ENCODE assay signal across 8 mouse cellular contexts in the genomic region with DNA sequence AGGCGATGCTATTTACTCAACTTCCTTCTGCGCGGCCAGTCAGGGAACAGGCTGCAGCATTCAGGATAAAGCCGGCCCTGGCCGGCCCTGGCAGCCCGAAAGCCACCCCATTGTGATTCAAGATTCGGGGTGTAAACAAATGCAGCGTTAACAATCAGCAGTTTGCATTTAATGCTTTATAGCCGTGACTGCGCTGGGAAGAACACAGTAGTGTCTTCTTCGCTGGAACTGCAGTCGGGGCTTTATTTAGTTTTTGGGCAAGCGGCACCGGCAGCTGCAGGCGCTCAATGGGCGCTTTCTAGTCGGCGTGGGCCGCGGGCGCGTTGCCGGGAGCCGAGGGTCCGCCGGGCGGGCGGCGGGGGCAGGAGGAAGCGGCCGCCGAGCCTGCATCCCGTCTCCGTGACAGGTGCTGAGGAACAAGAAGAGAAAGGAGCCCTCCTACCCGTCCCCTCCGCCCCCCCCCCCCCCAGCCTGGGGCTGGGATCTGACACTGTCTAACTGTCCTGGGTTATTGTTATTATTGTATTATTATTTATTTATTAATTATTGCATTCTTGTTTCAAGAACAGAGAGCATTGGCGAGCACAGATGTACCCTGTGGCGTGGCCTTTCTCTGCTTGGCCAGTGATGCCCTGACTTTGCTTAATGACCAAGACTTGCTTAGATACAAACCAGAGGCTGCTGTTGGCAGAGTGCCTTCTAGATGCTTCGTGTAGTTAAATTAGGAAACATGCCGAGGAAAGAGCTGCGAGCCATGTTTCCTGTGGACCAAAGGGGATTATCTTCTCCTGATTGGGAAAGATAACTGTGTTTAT. TPM values are rescaled to one million over a fixed set of nuclear protein-coding genes. Genes with fewer than 3 reads are reported as not detected.
A peak's percentile ranks its signal among the peaks of the same experiment; 100 is the strongest.
DNase-seq lines count a peak whose midpoint lies in the region; ATAC-seq lines count a peak whose summit lies in the region.

No protein-coding gene starts in this region.

- H3K4me2 ChIP-seq in neural tube, embryonic 14.5 days (ENCODE audit: low read depth, low read length): peak overlapping the region; percentile 74

- H3K9ac ChIP-seq in neural tube, embryonic 14.5 days (replicated peaks; ENCODE audit: low read depth, low read length): peak overlapping the region; percentile 52

- H3K27ac ChIP-seq in hindbrain, embryonic 10.5 days: peak overlapping the region; percentile 94
- H3K27ac ChIP-seq in neural tube, embryonic 14.5 days (ENCODE audit: low read depth, low read length): peak overlapping the region; percentile 80

- H3K9me3 ChIP-seq in hindbrain, embryonic 10.5 days: no peaks in the 10 kb centered on the region
- no peaks in the 10 kb centered on the region for H3K9me3 ChIP-seq in neural tube, embryonic 14.5 days (ENCODE audit: control insufficient read depth, low read length)

- peak overlapping the region; percentile 59 for H3K4me3 ChIP-seq in hindbrain, embryonic 10.5 days
- H3K4me3 ChIP-seq in neural tube, embryonic 14.5 days (ENCODE audit: low read depth, low read length): peak overlapping the region; percentile 33

- peak; percentile 95 for DNase-seq in MN1 (ENCODE audit: low spot score)
- peak; percentile 56 for DNase-seq in cerebellum, adult 9-11 months
- DNase-seq in frontal cortex, postnatal 10 days (ENCODE audit: low spot score in 2 of 2): peak; percentile 67 to 72
- peak; percentile 85 for DNase-seq in hindbrain, embryonic 10.5 days (ENCODE audit: low spot score)
- peak; percentile 66 to 71 for DNase-seq in layer of hippocampus, adult 8-10 months (ENCODE audit: low spot score in 2 of 2)
- DNase-seq in lung, adult 18-20 months: peak; percentile 57 to 72
- DNase-seq in thymus, postnatal 10 days (ENCODE audit: low spot score in 2 of 2): peak; percentile 29 to 49

- peak; percentile 93 for ATAC-seq in neural tube, embryonic 14.5 days (ENCODE audit: low read depth)

- no peaks in the 10 kb centered on the region for H3K36me3 ChIP-seq in hindbrain, embryonic 10.5 days
- H3K36me3 ChIP-seq in neural tube, embryonic 14.5 days (ENCODE audit: control insufficient read depth, insufficient read depth, low read length): no peaks in the 10 kb centered on the region

- 4% methylated on average over 41 of the region's 41 CpGs for WGBS in hindbrain, embryonic 10.5 days
- under 1% methylated on average over 41 of the region's 41 CpGs for WGBS in neural tube, embryonic 14.5 days

- H3K4me1 ChIP-seq in hindbrain, embryonic 10.5 days (replicated peaks): peaks cover 31% of the 10 kb centered on the region
- 0 out of 2 replicates have a peak, but pooled peaks cover 6% of the 10 kb centered on the region for H3K4me1 ChIP-seq in neural tube, embryonic 14.5 days (ENCODE audit: control insufficient read depth, insufficient read depth, low read length)

- peaks cover 20% of the 10 kb centered on the region for H3K27me3 ChIP-seq in hindbrain, embryonic 10.5 days (ENCODE audit: insufficient read depth, poor library complexity, severe bottlenecking)
- H3K27me3 ChIP-seq in neural tube, embryonic 14.5 days (ENCODE audit: control insufficient read depth, insufficient read depth, low read length): no peaks in the 10 kb centered on the region

RNA-seq across cellular contexts. Expression of a gene that starts 33.6 kb away (rescaled TPM):
- 12.6 and 16.1 TPM in 2 replicates for polyA plus RNA-seq in hindbrain, embryonic 10.5 days (2016; fragmentation: Nextera tagmentation; extraction: Ambion mirVana)
- total RNA-seq in layer of hippocampus, adult 8-10 months (2022): 10 to 100 TPM; 73.3 to 88.6 (median 79.4) TPM
- 114 and 136 TPM in 2 replicates for polyA plus RNA-seq in neural tube, embryonic 14.5 days (2014; fragmentation: Nextera tagmentation; extraction: Ambion mirVana)

Comparison
In these comparisons a context has a peak if more than half of its experiments do, and no peak if none do; other contexts are left out.
1. Peak in every context shown above with its lines: DNase-seq, ATAC-seq, H3K4me3 ChIP-seq and H3K27ac ChIP-seq.
2. DNase-seq: peak in every context shown above with its lines; median percentile 95 in MN1; 85 in hindbrain, embryonic 10.5 days; 70 in frontal cortex, postnatal 10 days; 68 in layer of hippocampus, adult 8-10 months; 64 in lung, adult 18-20 months; 56 in cerebellum, adult 9-11 months; 39 in thymus, postnatal 10 days.